18 mouse cellular contexts compared by ENCODE assay signal in genomic region chr8:120715996-120716680, GRCm38 (mm10). TPM values are rescaled to one million over a fixed set of nuclear protein-coding genes. Genes with fewer than 3 reads are reported as not detected.
DNase-seq lines count a peak whose midpoint lies in the region; ATAC-seq and TF ChIP-seq lines count a peak whose summit lies in the region.
"Had no signal": no experiment of that assay in that cellular context is flagged by ENCODE, and none has a peak within 500 bp of the region (broad histone marks: within the 10 kb centered on the region; RNA-seq: fewer than 3 reads in every experiment).

No protein-coding gene starts in this region.

- TF ChIP-seq POLR2A in thymus, adult 2 months (IDR thresholded peaks at IDR 0.05; ENCODE audit: control insufficient read depth, extremely low read depth, insufficient read depth, low read length, poor library complexity) = no peak

- no peaks in the 10 kb centered on the region for H3K27me3 ChIP-seq in kidney, postnatal 0 days (ENCODE audit: insufficient read depth, low read length)
- no peaks in the 10 kb centered on the region for H3K27me3 ChIP-seq in thymus, adult 2 months (ENCODE audit: control insufficient read depth, insufficient read depth, low read length)
- H3K27me3 ChIP-seq: embryonic facial prominence, embryonic 15.5 days; forebrain, embryonic 12.5 days; Patski had no signal

- ATAC-seq in kidney, postnatal 0 days (replicated peaks; ENCODE audit: low FRiP score, low read depth) = 0 out of 2 replicates have a peak, but pooled peaks have one; percentile 36
- ATAC-seq: Patski had no signal

- no peaks in the 10 kb centered on the region for H3K9me3 ChIP-seq in kidney, postnatal 0 days (replicated peaks; ENCODE audit: low read length)
- H3K9me3 ChIP-seq: embryonic facial prominence, embryonic 15.5 days; forebrain, embryonic 12.5 days had no signal

- no peak for TF ChIP-seq CTCF in kidney, postnatal 0 days (IDR thresholded peaks at IDR 0.05; ENCODE audit: low read depth)
- no peak for TF ChIP-seq CTCF in thymus, adult 2 months (IDR thresholded peaks at IDR 0.05; ENCODE audit: borderline replicate concordance, control insufficient read depth, extremely low read depth, insufficient read depth, low read length, poor library complexity)

- DNase-seq in kidney, postnatal 0 days (ENCODE audit: low spot score) = no peak
- no peak for DNase-seq in kidney, adult 11 months
- DNase-seq in thymus, adult 2 months = no peak
- DNase-seq in thymus, adult 18-20 months = no peak
- no peak for DNase-seq in layer of hippocampus, adult 9-10 months (ENCODE audit: low spot score)
- DNase-seq in spleen, postnatal 36 days (ENCODE audit: low spot score in 2 of 2) = no peak
- DNase-seq: cerebellum, adult 11-12 months; lung, postnatal 4 days; right cerebral cortex, postnatal 14 days; thymus, postnatal 36 days had no signal

- no peaks in the 10 kb centered on the region for H3K36me3 ChIP-seq in kidney, postnatal 0 days (ENCODE audit: insufficient read depth, low read length)
- H3K36me3 ChIP-seq in thymus, adult 2 months (ENCODE audit: control insufficient read depth, insufficient read depth, low read length) = no peaks in the 10 kb centered on the region
- H3K36me3 ChIP-seq in macrophage (ENCODE audit: inconsistent target) = no peaks in the 10 kb centered on the region
- H3K36me3 ChIP-seq: embryonic facial prominence, embryonic 15.5 days; forebrain, embryonic 12.5 days had no signal

- no peaks in the 10 kb centered on the region for H3K4me1 ChIP-seq in kidney, postnatal 0 days (replicated peaks; ENCODE audit: insufficient read depth, low read length)
- H3K4me1 ChIP-seq in thymus, adult 2 months (replicated peaks; ENCODE audit: control insufficient read depth, insufficient read depth, low read length) = peaks cover 21% of the 10 kb centered on the region
- H3K4me1 ChIP-seq: embryonic facial prominence, embryonic 15.5 days; forebrain, embryonic 12.5 days had no signal

- WGBS in kidney, postnatal 0 days = 77% methylated on average over 15 of the region's 15 CpGs
- 76% methylated on average over 15 of the region's 15 CpGs for WGBS in thymus, adult 2 months
- 58% methylated on average over 15 of the region's 15 CpGs for WGBS in macrophage (ENCODE audit: missing documents)

- H3K4me2 ChIP-seq in kidney, postnatal 0 days (ENCODE audit: low read length) = no peak overlapping the region
- H3K4me2 ChIP-seq: embryonic facial prominence, embryonic 15.5 days; forebrain, embryonic 12.5 days had no signal

- H3K27ac ChIP-seq in kidney, postnatal 0 days = 0 out of 2 replicates have a peak overlapping the region, but pooled peaks have one; percentile 1
- H3K27ac ChIP-seq in thymus, adult 2 months (ENCODE audit: control insufficient read depth, insufficient read depth, low read length) = peak overlapping the region; percentile 27; the same call in 1 of the 2 replicates
- peak overlapping the region; percentile 95 for H3K27ac ChIP-seq in macrophage
- H3K27ac ChIP-seq: embryonic facial prominence, embryonic 15.5 days; forebrain, embryonic 12.5 days; left cerebral cortex, adult 2 months; liver, embryonic 14.5 days had no signal

- no peak overlapping the region for H3K9ac ChIP-seq in kidney, postnatal 0 days (ENCODE audit: low read depth, low read length)
- H3K9ac ChIP-seq: embryonic facial prominence, embryonic 15.5 days; forebrain, embryonic 12.5 days; liver, embryonic 14.5 days had no signal

- no peak overlapping the region for H3K4me3 ChIP-seq in kidney, postnatal 0 days (replicated peaks; ENCODE audit: low read depth, low read length)
- no peak overlapping the region for H3K4me3 ChIP-seq in thymus, adult 2 months (ENCODE audit: control insufficient read depth, insufficient read depth, low read length)
- H3K4me3 ChIP-seq in macrophage (ENCODE audit: inconsistent target) = no peak overlapping the region
- H3K4me3 ChIP-seq: embryonic facial prominence, embryonic 15.5 days; forebrain, embryonic 12.5 days; left cerebral cortex, adult 2 months had no signal

- H3K79me2 ChIP-seq in macrophage (ENCODE audit: inconsistent target) = no peaks in the 10 kb centered on the region

RNA-seq across cellular contexts. Expression of gene Irf8, which starts 20.0 kb away (rescaled TPM):
- polyA plus RNA-seq in kidney, postnatal 0 days (2015; fragmentation: Nextera tagmentation; extraction: Ambion mirVana) = 15.7 TPM in 2 replicates
- polyA plus RNA-seq in thymus, adult 2 months (2012; rRNA removed) = 105 and 109 TPM in 2 replicates
- total RNA-seq in macrophage (2018; cell fraction: chromatin; rRNA removed) = 1,000 to 10,000 TPM in 1 of 26 experiments, 100 to 1,000 TPM in 20, 10 to 100 TPM in 5; 46.2 to 1,418 (median 239) TPM
- total RNA-seq in macrophage (2018; cell fraction: cytosol; rRNA removed) = 100 to 1,000 TPM in 24 of 26 experiments, 10 to 100 TPM in 2; 97.5 to 257 (median 185) TPM
- 1,000 to 10,000 TPM in 1 of 26 experiments, 100 to 1,000 TPM in 19, 10 to 100 TPM in 6; 76.1 to 1,152 (median 159) TPM for total RNA-seq in macrophage (2018; cell fraction: nucleus; rRNA removed)
- polyA plus RNA-seq in macrophage (2018) = 116 to 212 TPM (median 193 TPM) in 3 replicates

RNA-seq across cellular contexts. Expression of gene Emc8, which starts 47.8 kb away (rescaled TPM):
- polyA plus RNA-seq in kidney, postnatal 0 days (2015; fragmentation: Nextera tagmentation; extraction: Ambion mirVana) = 210 and 213 TPM in 2 replicates
- polyA plus RNA-seq in thymus, adult 2 months (2012; rRNA removed) = 174 and 175 TPM in 2 replicates
- 10 to 100 TPM in 17 of 26 experiments, 1 to 10 TPM in 9; 4.1 to 37.4 (median 12.2) TPM for total RNA-seq in macrophage (2018; cell fraction: chromatin; rRNA removed)
- total RNA-seq in macrophage (2018; cell fraction: cytosol; rRNA removed) = 10 to 100 TPM; 27.5 to 49.4 (median 37.6) TPM
- total RNA-seq in macrophage (2018; cell fraction: nucleus; rRNA removed) = 10 to 100 TPM in 16 of 26 experiments, 1 to 10 TPM in 10; 5.8 to 26.6 (median 11.3) TPM
- 30.6 to 41.0 TPM (median 40.7 TPM) in 3 replicates for polyA plus RNA-seq in macrophage (2018)

RNA-seq across cellular contexts. Expression of gene Cox4i1, which starts 48.1 kb away (rescaled TPM):
- 2,057 and 2,086 TPM in 2 replicates for polyA plus RNA-seq in kidney, postnatal 0 days (2015; fragmentation: Nextera tagmentation; extraction: Ambion mirVana)
- 842 and 1,074 TPM in 2 replicates for polyA plus RNA-seq in thymus, adult 2 months (2012; rRNA removed)
- total RNA-seq in macrophage (2018; cell fraction: chromatin; rRNA removed) = 100 to 1,000 TPM in 5 of 26 experiments, 10 to 100 TPM in 21; 43.1 to 125 (median 79.7) TPM
- total RNA-seq in macrophage (2018; cell fraction: cytosol; rRNA removed) = 1,000 to 10,000 TPM in 1 of 26 experiments, 100 to 1,000 TPM in 25; 586 to 1,058 (median 761) TPM
- total RNA-seq in macrophage (2018; cell fraction: nucleus; rRNA removed) = 100 to 1,000 TPM; 140 to 293 (median 184) TPM
- polyA plus RNA-seq in macrophage (2018) = 521 to 775 TPM (median 707 TPM) in 3 replicates

RNA-seq across cellular contexts. Expression of gene Gm27021, which starts 48.3 kb away (rescaled TPM):
- 3.2 and 4.0 TPM in 2 replicates for polyA plus RNA-seq in kidney, postnatal 0 days (2015; fragmentation: Nextera tagmentation; extraction: Ambion mirVana)
- 1.6 and 4.0 TPM in 2 replicates for polyA plus RNA-seq in thymus, adult 2 months (2012; rRNA removed)
- not detected for total RNA-seq in macrophage (2018; cell fraction: chromatin; rRNA removed)
- total RNA-seq in macrophage (2018; cell fraction: cytosol; rRNA removed) = 1 to 10 TPM in 7 of 26 experiments, under 1 TPM in 15, not detected in 4; 0.18 to 1.7 (median 0.68) TPM
- 1 to 10 TPM in 1 of 26 experiments, under 1 TPM in 1, not detected in 24; 0.89 to 1.1 TPM for total RNA-seq in macrophage (2018; cell fraction: nucleus; rRNA removed)
- polyA plus RNA-seq in macrophage (2018) = 0.76 to 0.96 TPM in 2 of 3 replicates, not detected in the other
- total RNA-seq: granulocyte monocyte progenitor cell, adult 5-6 weeks; neutrophil, adult 5-6 weeks had no signal

Comparison
In these comparisons a context has a peak if more than half of its experiments do, and no peak if none do; other contexts are left out.
1. H3K27ac ChIP-seq: peak in every context shown above with its lines; median percentile 95 in macrophage; 27 in thymus, adult 2 months; 1 in kidney, postnatal 0 days.